9 mouse cellular contexts compared by ENCODE assay signal in the genomic region with DNA sequence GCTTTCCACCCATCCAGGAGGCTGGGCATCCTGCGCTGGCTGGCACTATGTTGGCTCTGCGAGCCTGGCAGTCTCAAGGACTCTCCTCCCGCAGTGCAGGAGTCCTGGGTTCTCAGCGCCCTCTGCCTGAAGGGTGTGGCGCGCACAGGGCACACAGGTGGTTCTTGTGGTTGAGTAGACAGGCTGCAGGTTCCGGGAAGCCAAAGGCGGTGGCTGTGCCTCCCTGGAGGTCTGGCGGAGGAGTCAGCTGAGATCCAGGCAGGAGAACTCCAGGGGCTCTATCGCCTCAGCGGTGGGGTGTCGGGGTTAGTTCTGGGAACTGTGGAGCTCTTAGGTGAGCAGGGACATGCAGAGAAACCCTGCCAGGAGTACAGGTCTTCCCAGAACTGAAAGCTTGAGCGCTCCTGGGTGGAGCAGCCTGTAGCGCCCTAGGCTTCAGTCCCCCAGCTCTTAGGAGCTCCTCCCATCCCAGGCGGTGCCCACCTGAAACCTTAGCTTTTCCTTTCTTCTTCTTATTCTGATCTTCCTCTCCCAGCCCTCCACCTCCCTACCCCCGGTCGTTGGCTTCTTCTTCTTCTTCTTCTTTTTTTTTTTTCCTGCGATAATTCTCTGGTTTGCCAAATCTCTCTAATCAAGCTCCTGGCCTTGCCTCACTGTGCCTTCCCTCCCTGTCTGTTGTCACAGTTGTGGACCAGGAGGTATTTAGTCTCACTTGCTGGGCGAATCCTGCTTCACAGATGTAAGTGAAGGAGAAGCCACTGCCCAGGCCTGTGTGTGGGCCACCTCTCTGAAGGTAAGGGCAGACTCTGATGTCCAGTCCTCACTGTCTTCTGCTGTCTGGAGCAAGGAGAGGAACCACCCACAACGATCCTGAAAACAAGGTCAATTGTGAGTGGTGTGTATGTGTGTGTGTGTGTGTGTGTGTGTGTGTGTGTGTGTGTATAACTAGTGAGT. TPM values are rescaled to one million over a fixed set of nuclear protein-coding genes. Genes with fewer than 3 reads are reported as not detected.
DNase-seq lines count a peak whose midpoint lies in the region; ATAC-seq lines count a peak whose summit lies in the region.
"Had no signal": no experiment of that assay in that cellular context is flagged by ENCODE, and none has a peak within 500 bp of the region (broad histone marks: within the 10 kb centered on the region; RNA-seq: fewer than 3 reads in every experiment).

TSS of gene Il18r1 (plus strand) at position 76 of the 954 bp plus-strand sequence.

- intact Hi-C loops in heart, postnatal 36 days (cut with DNase I): no loop called here

- no peaks in the 10 kb centered on the region for H3K9me3 ChIP-seq in heart, embryonic 12.5 days (replicated peaks)
- no peaks in the 10 kb centered on the region for H3K9me3 ChIP-seq in embryonic facial prominence, embryonic 15.5 days (replicated peaks)
- H3K9me3 ChIP-seq in liver, embryonic 12.5 days (replicated peaks): no peaks in the 10 kb centered on the region
- H3K9me3 ChIP-seq in hindbrain, embryonic 11.5 days (ENCODE audit: control insufficient read depth, low read length): no peaks in the 10 kb centered on the region
- H3K9me3 ChIP-seq: hindbrain, embryonic 15.5 days had no signal

- DNase-seq in heart, postnatal 36 days: no peak
- DNase-seq in spleen, adult 12 weeks (ENCODE audit: low spot score): peak; percentile 15
- no peak for DNase-seq in embryo, embryonic 10 days (ENCODE audit: low spot score)
- no peak for DNase-seq in hindbrain, embryonic 11.5 days (ENCODE audit: low spot score)

- H3K4me1 ChIP-seq in heart, embryonic 12.5 days (replicated peaks): 0 out of 2 replicates have a peak, but pooled peaks cover 3% of the 10 kb centered on the region
- H3K4me1 ChIP-seq in embryonic facial prominence, embryonic 15.5 days: no peaks in the 10 kb centered on the region
- H3K4me1 ChIP-seq in liver, embryonic 12.5 days: no peaks in the 10 kb centered on the region
- H3K4me1 ChIP-seq in hindbrain, embryonic 11.5 days (replicated peaks; ENCODE audit: control insufficient read depth, insufficient read depth, low read length): no peaks in the 10 kb centered on the region
- H3K4me1 ChIP-seq: hindbrain, embryonic 15.5 days had no signal

- peaks cover 5% of the 10 kb centered on the region for H3K27me3 ChIP-seq in heart, embryonic 12.5 days (replicated peaks)
- no peaks in the 10 kb centered on the region for H3K27me3 ChIP-seq in embryonic facial prominence, embryonic 15.5 days
- H3K27me3 ChIP-seq in liver, embryonic 12.5 days (replicated peaks): no peaks in the 10 kb centered on the region
- no peaks in the 10 kb centered on the region for H3K27me3 ChIP-seq in hindbrain, embryonic 11.5 days (ENCODE audit: control insufficient read depth, insufficient read depth, low read length)
- H3K27me3 ChIP-seq: hindbrain, embryonic 15.5 days had no signal

- 33% methylated on average over 20 of the region's 20 CpGs for WGBS in heart, embryonic 12.5 days
- 40% methylated on average over 20 of the region's 20 CpGs for WGBS in embryonic facial prominence, embryonic 15.5 days
- WGBS in liver, embryonic 12.5 days (ENCODE audit: insufficient replicate concordance): 39% methylated on average over 20 of the region's 20 CpGs
- WGBS in hindbrain, embryonic 11.5 days: 45% methylated on average over 20 of the region's 20 CpGs

- H3K27ac ChIP-seq in heart, embryonic 12.5 days (ENCODE audit: poor library complexity, severe bottlenecking): no peak within 1 kb of the TSS
- H3K27ac ChIP-seq in embryonic facial prominence, embryonic 15.5 days (replicated peaks): no peak within 1 kb of the TSS
- H3K27ac ChIP-seq in liver, embryonic 12.5 days: no peak within 1 kb of the TSS
- no peak within 1 kb of the TSS for H3K27ac ChIP-seq in hindbrain, embryonic 11.5 days (ENCODE audit: low read depth, low read length)
- H3K27ac ChIP-seq: hindbrain, embryonic 15.5 days had no signal

- peak within 1 kb of the TSS; percentile 35; the same call in 1 of the 2 replicates for H3K4me2 ChIP-seq in heart, embryonic 12.5 days
- peak within 1 kb of the TSS; percentile 12; the same call in 1 of the 2 replicates for H3K4me2 ChIP-seq in embryonic facial prominence, embryonic 15.5 days (replicated peaks)
- H3K4me2 ChIP-seq in liver, embryonic 12.5 days: peak within 1 kb of the TSS; percentile 35
- H3K4me2 ChIP-seq in hindbrain, embryonic 11.5 days (replicated peaks; ENCODE audit: low read depth, low read length): no peak within 1 kb of the TSS
- H3K4me2 ChIP-seq: hindbrain, embryonic 15.5 days had no signal

- no peak for ATAC-seq in heart, embryonic 12.5 days (ENCODE audit: insufficient number of reproducible peaks, low FRiP score)
- no peak for ATAC-seq in embryonic facial prominence, embryonic 15.5 days (ENCODE audit: insufficient number of reproducible peaks, low FRiP score, low TSS enrichment, low read depth)
- ATAC-seq in liver, embryonic 12.5 days: no peak
- ATAC-seq in frontal cortex, adult (ENCODE audit: low TSS enrichment): no peak
- no peak for ATAC-seq in hindbrain, embryonic 11.5 days (ENCODE audit: low FRiP score)

- no peaks in the 10 kb centered on the region for H3K36me3 ChIP-seq in heart, embryonic 12.5 days
- H3K36me3 ChIP-seq in embryonic facial prominence, embryonic 15.5 days: no peaks in the 10 kb centered on the region
- no peaks in the 10 kb centered on the region for H3K36me3 ChIP-seq in liver, embryonic 12.5 days
- no peaks in the 10 kb centered on the region for H3K36me3 ChIP-seq in hindbrain, embryonic 11.5 days (ENCODE audit: control insufficient read depth, insufficient read depth, low read length)
- H3K36me3 ChIP-seq: hindbrain, embryonic 15.5 days had no signal

- H3K9ac ChIP-seq in heart, embryonic 12.5 days: no peak within 1 kb of the TSS
- H3K9ac ChIP-seq in embryonic facial prominence, embryonic 15.5 days: no peak within 1 kb of the TSS
- H3K9ac ChIP-seq in liver, embryonic 12.5 days: no peak within 1 kb of the TSS
- no peak within 1 kb of the TSS for H3K9ac ChIP-seq in hindbrain, embryonic 11.5 days (ENCODE audit: low read depth, low read length)
- H3K9ac ChIP-seq: hindbrain, embryonic 15.5 days had no signal

- H3K4me3 ChIP-seq in heart, embryonic 12.5 days: no peak within 1 kb of the TSS
- no peak within 1 kb of the TSS; the same call in 1 of the 2 replicates for H3K4me3 ChIP-seq in embryonic facial prominence, embryonic 15.5 days (replicated peaks)
- no peak within 1 kb of the TSS for H3K4me3 ChIP-seq in liver, embryonic 12.5 days
- H3K4me3 ChIP-seq in hindbrain, embryonic 11.5 days (ENCODE audit: low read depth, low read length): no peak within 1 kb of the TSS
- H3K4me3 ChIP-seq: hindbrain, embryonic 15.5 days had no signal

RNA-seq across cellular contexts. Expression of gene Il18r1, which starts in this region (rescaled TPM):
- polyA plus RNA-seq in heart, embryonic 12.5 days (2016; fragmentation: Nextera tagmentation; extraction: Ambion mirVana): not detected in 2 replicates
- 1 to 10 TPM in 1 of 2 experiments, under 1 TPM in 1; 0.81 to 1.3 TPM for total RNA-seq in heart, postnatal 36 days (2021)
- polyA plus RNA-seq in embryonic facial prominence, embryonic 15.5 days (2015; fragmentation: Nextera tagmentation; extraction: Ambion mirVana): 0.41 and 0.55 TPM in 2 replicates
- not detected in 2 replicates for polyA plus RNA-seq in liver, embryonic 12.5 days (2016; fragmentation: Nextera tagmentation; extraction: Ambion mirVana)
- polyA plus RNA-seq in hindbrain, embryonic 11.5 days (2014; fragmentation: Nextera tagmentation; extraction: Ambion mirVana): 0.08 TPM in 1 of 2 replicates, not detected in the other
- polyA plus RNA-seq: hindbrain, embryonic 15.5 days had no signal
